Mouse (Mus musculus) urinary bladder, adult 2 months (tissue): ENCODE measurements around the gene Ank3. TPM values are rescaled to one million over a fixed set of nuclear protein-coding genes. Genes with fewer than 3 reads are reported as not detected.

Experiments
- DNase-seq: peaks from one replicate; pipeline ENCODE4 v3.0.0; 2022; ENCODE audit warnings: low spot score
- polyA plus RNA-seq: library from polyadenylated mRNA; depleted of rRNA; stranded (reverse); fragments of >200 nt; gene quantifications from 2 replicates; pipeline ENCODE4 v1.2.3, GENCODE M21; 2012

Ank3 gene
- polyA plus RNA-seq, 1 experiment, result 27.3 TPM

DNA sequence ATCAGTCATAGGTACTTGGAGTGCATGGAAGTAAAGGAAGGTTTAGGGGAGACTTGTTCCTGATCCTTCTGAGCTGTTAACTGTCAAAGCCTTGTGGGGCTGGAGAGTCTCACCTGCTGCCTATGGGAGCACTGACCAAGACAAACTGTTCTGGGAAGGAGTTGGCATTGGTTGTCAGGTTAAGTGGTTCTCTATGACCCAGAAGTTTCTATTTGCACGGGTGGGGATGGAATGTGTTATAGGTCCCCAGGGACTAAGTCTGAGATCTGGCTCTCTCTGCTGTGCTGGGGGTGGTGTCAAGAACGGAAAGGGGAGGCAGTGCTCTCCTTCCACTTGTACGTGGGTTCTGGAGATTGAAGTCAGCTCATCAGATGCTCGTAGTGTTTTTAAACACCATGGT, 6.9 kb downstream of the Ank3 start:
- no peak for DNase-seq

DNA sequence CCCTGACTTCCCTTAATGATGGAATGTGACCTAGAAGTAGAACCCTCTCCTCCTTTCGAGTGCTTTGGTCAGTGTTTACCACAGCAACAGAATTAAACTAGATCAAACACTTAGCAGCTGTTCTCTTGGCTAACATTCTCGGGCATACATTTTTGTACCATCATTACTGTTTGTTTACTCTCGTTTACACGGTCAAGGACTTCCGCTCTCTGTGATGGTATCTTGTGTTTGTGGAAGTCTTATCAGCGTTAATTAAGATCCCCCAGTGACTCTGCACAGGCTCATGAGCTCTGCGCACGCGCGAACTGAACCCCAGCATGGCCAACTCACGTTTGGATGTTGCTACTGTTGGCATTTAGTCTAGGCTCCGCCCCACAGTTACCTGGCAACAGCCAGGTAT, 16.3 kb downstream of the Ank3 start:
- no peak for DNase-seq

DNA sequence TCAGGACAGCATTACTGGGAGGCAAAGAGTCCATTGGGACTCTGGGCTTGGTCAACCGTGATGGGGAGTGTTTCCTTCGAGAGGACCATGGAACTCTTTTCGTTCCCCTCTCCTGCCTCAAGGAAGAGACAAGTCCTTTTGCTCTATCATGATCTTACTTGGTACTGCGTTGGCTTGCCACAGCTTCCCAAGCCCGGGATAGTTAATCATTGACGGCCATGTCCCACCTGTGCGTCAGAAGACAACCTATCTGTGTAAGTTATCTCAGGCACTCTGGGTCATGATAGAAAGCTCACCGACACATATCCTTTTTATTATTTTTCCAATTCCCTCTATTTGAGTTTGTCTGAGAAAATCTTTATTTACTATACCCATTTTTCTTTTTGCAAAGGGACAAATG, 20.1 kb downstream of the Ank3 start:
- DNase-seq, result no peak

DNA sequence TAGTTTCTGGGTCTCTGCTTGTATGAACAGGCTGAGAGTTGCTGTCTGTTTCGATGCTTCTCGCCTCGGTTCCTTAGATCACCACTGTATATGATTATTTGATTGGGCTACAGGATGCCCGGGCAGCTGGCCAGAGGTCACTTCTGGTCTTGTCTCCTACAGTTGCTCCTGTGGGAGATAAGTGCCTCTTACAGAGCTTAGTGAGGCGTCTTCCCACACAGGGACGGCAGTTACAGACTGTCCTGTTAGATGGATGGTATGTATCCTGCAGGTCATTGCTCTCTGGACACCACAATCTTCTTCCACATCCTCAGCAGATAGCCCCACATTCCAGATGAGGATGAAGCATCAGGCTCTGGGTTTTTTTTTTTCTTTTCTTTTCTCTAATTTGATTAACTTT, 21.7 kb downstream of the Ank3 start:
- no peak for DNase-seq

DNA sequence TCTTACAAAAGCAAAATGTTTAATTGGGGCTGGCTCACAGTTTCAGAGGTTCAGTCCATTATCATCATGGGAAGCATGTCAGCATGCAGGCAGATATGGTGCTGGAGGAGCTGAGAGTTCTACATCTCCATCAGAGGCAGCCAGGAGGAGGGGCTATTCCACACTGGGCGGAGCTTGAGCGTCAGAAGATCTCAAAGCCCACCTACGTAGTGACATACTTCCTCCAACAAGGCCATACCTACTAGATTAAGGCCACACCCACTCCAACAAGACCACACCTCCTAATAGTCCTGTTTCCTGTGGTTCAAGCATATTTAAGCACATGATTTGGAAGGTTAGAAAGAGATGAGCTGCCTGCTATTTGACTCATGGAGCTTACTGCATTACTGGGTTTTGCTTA, 25.5 kb downstream of the Ank3 start:
- no peak for DNase-seq

DNA sequence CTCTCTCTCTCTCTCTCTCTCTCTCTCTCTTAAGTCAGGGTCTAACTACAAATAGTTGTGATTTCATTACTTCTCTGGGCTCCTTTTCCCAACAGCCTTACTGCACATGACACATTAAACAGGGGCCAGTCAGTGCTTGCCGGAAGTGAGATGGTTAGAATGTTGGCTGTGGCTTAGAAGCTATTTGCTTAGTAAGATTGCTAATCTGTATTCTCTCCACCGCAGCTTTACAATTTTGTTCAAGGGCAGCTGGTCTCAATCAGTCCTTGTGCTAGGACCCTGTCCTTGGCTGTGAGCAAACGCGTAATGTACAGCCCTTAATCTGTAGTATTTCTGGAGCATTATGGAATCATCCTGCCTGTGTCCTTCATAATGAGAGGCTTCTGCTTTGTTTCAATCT, 31.6 kb downstream of the Ank3 start:
- DNase-seq, result no peak

DNA sequence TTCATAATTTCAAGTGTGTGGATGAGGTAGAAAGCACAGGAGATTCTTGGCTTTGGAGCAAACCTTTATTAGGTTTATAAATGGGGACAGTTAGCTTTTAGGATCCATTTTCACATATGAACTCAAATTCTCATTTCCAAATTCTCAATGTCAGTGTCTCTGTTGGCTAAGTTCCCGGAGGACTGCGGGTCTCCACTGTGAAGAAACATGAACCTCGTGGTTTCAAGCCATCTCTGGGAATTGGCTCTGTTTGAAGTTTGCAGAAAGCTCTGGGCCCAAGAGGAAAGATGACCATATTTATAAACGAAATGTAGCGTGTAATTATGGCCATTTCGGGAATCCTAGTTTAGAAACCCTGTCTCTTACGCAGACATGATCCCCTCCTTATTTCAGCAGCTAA, 32.5 kb downstream of the Ank3 start:
- no peak for DNase-seq

DNA sequence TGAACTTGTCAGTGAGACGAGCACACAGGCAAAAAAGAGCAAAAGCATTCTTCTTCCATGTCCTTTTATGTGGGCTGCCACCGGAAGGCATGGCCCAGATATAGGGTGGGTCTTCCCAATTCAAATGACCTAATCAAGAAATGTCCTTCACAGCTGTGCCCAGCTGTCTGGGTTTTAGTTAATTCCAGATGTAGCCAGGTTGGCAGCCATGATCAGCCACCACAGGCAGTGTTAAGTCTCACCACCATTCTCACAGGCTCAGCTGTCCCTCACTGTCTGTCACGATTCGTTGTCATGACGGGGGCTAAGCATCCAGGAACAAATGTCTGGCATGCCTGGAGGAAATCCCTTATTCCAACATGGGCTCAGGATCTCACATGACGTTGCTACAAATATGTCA, 36.6 kb downstream of the Ank3 start:
- DNase-seq, result no peak

DNA sequence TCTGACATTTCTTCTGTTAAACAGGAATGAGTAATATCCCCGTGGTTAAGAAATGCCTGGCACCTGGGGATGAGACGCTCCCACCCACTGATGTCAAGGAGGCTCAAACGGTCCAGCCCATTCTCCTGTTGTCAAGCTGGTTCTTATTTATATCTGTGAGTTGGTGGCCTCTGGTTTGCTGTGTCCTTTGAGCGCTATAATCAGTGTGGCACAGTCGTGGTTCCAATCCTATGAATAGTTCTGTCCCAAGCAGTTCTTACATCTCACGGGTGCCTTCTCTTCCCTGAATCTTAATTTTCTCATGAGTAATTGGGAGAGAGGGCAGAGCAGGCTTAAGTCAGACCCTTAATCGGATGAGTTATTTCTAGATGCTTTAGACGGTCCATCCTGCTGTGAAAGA, 40.9 kb downstream of the Ank3 start:
- no peak for DNase-seq

DNA sequence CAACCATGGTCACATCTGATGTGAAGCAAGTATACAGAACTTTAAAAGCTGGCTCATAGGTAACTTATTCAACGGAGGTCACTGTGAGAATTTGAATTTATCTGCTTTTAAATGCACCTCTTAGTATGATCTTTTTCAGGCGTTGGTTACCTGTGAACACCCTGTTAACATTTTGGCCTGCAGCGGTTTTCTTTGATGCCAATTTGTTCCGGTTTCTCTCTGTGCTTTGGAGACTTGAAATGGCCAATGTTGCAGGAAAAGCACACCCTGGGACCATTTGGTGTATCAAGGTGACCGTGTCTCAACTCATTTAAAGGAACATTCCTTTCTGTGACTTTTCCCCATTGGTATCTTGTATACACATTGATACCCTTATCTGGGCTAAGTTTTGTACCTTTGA, 46.0 kb downstream of the Ank3 start:
- DNase-seq, result no peak

DNA sequence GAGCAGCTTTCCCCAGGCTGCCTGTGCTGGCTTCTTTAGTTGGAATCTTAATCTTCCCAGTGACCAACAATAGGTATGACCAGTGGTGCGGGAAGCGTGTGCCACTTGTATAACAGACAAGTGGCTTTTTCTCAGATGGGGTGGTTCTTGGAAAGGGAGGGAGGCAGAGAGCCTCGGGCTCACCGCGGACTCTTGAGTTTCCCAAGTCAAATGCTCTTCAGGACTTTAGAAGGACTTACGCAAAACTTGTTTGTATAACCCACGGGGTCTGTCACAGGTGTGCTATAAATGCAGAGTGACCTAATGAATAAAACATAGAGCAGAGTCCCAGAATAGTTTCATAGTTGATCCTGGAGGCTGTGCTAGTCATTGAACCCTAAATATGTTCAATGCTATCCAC, 47.4 kb downstream of the Ank3 start:
- no peak for DNase-seq

DNA sequence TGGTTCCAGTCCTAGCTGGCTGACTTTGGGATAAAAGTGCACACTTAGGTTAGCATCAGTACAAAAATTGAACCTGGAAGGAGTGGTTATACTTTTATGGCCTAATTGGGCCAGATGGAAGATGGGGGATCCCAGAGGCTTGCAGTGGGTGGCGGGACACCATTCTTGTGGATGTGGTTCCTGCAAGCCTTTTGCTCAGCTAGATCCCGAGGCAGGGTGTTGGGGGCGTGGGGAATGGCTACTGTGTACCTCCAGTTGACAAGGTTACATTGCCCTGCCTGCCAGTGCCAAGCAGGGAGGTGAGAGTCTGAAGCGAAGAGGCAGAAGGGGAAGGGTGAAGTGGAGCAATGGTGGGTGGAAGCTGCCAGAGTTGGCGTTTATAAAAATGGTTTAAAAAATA, 48.0 kb downstream of the Ank3 start:
- no peak for DNase-seq

DNA sequence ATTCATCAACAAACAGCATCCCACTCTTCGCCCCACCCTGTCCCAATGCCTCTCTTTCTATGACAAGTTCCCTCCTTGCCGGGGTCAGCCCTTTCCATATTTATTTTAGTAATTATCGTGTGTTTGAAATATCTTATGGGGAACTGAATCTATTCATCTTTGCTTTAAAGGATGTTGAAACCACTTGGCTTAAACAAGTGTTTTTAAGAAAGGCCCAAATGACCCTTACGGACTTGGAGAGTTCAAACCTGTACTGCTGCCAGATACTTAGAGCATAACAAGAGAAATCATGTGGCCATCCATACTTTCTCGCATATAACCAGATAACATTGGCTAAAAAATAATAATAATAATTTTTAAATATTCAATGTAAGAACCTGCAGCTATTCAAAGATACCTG, 48.7 kb downstream of the Ank3 start:
- DNase-seq, result no peak

DNA sequence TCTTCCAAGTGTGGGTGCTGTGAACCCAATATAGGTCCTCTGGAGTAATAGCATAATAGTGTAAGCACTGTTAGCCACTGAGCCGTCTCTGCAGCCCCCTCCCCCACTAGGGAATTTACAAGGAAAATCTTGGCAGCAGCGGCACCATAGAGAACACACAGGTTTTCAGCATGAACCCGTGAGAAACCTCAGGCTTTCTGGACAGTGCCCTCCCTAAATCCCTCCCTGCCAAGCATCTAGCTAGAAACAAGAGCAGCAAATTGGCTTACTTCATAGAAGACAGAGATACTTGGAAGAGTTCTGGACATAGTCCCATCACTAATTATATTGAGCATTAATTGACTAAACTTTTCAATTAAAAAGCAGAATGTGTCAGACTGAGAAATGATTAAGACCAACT, 49.6 kb downstream of the Ank3 start:
- no peak for DNase-seq

DNA sequence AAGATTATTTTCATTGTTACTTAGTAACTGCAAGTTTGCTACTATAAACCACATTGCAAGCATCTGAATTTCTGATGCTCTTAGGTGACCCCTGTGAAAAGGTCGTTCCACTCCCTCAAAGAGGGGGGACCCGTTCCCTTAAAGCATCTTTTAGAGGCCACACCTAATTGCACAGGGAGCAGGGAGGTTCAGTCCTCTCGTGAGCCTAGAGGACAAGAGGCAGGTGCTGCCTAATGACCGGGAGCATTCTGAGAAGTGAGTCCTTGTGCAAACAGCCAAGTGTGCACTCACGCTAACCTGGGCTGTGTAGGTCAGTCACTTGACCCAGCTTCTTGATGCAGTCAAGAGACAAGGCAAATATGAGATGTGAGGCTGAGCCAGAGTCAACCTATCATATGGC, 52.4 kb downstream of the Ank3 start:
- DNase-seq, result no peak

DNA sequence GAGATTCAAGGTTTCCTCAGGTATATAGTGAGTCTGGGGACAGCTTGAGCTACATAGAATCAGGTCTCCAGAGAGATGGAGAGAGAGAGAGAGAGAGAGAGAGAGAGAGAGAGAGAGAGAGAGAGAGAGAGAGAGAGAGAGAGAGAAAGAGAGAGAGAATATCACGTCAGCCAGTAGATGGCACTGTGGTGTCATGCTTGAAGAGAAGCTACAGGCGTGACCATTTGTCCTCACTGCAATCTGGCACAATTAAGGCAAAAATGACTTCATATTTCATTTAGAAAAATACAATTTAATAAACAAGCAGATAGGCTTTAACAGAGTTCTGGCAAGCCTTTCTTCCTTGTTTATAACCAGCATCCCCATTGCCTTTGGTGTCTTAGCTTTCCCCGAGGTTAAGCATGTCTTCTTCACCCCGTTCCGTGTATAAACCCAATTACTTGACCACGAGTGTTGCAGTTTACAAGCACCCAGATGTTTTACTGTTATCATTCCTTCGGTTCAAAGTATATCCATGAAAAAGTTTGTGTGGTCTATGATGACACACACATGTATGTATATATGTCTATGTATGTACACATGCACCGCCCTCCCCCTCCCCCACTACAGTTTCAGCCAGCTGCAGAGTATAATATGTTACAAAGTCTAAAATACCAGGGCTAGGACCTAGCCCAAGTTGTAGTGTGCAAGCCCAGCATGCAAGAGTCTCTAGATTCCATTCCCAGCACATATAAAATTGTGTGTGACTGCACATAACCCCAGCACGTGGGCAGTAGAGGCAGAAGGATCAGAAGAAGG, 53.8 kb downstream of the Ank3 start:
- no peak for DNase-seq

DNA sequence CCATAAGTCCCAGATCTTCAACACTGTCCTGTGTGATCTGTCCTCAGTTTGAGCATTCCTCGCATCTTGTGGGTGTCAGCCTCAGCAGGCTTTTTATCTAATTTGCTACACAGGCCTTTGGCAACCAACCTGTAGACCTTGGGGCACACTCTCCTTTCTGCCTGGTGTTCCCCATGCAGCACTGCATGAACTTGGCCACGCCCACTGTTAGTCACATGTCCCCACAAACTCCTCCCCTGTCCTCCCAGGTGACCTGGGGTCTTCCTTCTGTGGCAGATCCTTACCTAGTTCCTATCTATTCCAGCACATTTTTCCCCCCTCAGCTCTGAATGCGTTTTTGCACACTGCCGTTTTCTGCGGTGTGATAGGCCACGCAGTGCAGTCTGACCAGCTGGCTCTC, 55.0 kb downstream of the Ank3 start:
- no peak for DNase-seq

DNA sequence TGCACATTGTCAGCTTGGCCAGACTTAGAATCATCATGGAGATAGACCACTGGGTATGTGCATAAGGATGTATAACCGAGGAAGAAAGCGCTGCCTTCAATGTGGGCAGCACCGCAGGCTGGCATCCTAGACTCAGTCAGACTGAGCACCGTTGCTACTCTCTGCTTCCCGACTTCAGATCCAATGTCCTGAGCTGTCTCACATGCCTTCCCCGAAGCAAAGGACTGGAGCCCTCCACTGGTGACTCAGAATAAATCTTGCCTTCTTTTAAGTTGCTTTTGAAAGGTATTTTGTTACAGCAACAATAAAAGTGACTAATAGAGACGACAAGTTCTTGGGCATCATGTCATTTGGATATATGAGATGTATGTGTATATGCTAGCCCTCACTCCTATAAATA, 55.9 kb downstream of the Ank3 start:
- DNase-seq, result no peak

DNA sequence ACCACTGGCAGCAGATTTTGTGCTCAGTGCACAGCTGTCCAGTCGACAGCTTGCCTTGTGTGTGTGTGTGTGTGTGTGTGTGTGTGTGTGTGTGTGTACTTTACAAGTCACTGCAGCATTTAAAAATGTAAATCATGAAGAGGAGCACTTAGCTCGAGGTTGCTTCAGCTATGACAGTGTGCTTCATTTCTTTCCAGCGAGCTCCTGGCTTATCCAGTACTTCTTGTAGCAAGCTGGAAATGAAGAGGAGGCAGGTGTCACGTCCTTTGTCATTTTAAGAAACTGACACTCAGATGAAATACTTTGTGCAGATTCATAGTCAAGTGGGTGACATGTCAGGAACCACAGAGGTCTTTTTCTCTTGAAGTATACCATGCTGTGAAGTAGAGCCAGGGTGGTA, 66.3 kb downstream of the Ank3 start:
- DNase-seq, result no peak

DNA sequence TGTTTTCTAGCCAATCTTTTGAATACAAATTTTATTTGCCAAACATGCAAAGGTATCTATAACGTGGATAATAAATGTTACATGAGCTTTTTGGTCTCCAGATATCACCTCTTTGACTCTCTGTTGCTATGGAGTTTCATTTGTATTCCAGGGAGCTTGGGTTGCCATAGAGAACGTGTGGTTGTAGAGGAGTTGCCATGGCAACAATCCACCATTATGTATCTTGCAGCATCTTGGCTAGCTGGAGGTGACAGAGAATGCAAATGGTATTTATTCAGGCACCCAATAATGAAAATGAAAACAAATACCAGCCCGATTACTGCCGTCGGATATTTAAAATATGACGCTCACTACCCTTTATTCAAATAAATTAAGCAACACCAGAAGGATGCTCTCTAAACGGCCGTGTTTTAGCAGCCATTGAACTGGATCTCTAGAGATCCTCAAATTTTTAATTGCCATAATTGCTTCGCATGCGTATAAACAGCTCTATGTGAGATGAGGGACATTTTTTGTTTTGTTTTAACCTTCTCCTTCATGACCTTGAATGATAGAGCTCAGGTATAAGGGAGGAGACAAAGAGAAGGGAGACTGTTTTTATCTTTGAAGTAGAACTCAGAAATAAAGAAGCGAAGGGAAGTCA, 67.1 kb downstream of the Ank3 start:
- DNase-seq, result no peak

DNA sequence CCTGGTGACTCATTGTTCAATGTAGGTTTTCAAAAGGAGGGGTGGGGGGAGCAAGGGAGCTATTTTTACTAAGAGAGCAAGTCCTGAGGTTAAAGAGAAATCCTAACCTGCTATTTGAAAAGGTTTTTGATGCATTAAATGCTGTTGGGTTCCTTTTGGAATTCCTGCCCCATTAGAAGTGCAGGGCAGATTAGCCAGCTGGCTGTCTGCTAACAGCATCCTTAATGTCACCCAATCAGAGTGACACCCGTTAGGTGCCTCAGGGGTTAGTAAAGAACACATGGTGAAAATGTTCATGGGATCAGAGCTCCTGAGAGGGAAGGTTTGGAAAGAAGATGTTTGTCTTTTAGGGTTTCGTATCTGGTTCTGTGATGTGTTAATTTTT, 67.6 kb downstream of the Ank3 start:
- DNase-seq, result no peak

DNA sequence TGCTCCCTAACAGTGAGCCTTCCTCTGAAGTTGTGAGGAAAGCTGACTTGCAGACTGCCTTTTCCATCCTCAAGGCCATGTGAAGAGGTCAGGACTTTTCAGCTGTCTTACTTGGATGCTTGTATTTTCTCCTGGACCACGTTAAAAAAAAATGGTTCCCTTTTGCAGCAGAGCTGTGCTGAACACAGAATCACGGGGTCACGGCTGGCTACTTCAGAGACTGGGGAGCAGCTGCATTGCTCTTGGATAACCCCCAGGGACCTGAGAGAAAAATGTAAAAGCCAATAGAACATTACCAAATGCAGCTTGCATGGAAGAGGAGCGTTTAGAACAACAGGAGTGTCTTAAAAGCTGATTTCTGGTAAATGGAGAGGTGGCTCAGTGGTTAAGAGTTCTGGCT, 68.0 kb downstream of the Ank3 start:
- DNase-seq, result no peak

DNA sequence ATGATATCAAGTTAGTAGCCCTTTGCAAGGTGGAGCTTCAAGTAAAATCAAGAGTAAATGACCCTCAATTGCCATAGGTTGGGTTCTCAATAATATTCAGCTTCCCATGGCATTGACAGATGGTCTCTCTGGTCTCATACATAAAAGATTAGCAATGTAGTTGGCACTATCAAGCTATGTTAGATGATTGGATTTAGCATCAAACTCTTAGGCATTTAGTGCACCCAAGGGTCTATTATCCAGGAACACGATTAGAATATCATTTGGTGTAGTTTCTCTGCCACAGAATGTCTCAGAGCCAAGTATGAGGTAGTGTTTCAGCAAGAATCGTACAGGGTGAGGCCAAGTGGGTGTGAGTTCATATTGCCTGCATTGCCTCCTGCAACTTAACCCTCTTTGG, 68.6 kb downstream of the Ank3 start:
- DNase-seq, result no peak

DNA sequence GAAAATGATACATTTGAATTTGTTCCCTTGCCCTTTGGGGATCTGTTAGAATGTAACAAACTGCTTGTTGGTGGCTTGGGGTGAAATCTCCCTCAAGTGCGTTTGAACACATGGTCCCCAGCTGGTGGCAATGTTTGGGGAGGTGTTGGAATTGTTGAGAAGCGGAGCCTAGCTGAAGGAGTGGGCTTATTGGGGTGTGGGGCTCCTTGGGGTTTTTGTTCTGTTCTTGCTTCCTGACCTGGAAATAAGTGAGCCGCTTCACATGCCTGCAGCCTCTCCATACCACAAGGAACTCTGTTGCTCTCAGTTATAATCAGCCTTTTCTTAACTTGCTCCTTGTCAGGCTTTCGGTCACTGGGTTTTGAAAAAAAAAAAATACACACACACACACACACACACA, 73.3 kb downstream of the Ank3 start:
- no peak for DNase-seq
